Mouse (Mus musculus) ES-Bruce4 (cell line): ENCODE measurements around the gene Pla2g2d.

ENCODE experiments used
- CTCF ChIP-seq: IDR thresholded peaks from one replicate; pipeline ENCODE4 v1.8.1; 2011; ENCODE audit warnings: low read depth, low read length
- EP300 ChIP-seq: IDR thresholded peaks from 2 replicates; pipeline ENCODE4 v1.6.1; 2011; ENCODE audit warnings: low read depth, low read length; ENCODE audit not compliant: insufficient read depth

DNA sequence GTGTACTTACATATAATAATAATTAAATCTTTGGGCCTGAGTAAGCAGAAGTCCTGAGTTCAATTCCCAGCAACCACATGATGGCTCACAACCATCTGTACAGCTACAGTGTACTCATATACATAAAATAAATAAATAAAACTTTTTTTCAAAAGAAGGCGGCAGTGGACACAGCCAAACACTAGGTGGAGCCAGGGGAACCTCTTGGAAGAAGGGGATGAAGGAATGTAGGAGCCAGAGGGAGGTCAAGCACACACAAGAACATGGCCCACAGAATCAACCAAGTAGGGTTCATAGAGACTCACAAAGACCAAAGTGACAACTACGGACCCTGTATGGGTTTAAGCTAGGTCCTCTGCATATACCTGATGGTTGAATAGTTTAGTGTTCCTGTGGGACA lies 49.1 kb downstream of the Pla2g2d start:
- TF ChIP-seq CTCF (peak; percentile 10), EP300 (no peak)
